Mouse (Mus musculus) cerebellum, adult 11 months (tissue): Measurements from ENCODE around the gene Gtpbp4.
"Not testable (repeated sequence)": the region's sequence is repeated elsewhere in the genome, so short reads cannot be mapped to it uniquely, and the experiment has no call there.

Source experiments
- DNase-seq: peaks from one replicate; pipeline ENCODE4 v3.0.0; 2022

Gtpbp4 gene

DNA sequence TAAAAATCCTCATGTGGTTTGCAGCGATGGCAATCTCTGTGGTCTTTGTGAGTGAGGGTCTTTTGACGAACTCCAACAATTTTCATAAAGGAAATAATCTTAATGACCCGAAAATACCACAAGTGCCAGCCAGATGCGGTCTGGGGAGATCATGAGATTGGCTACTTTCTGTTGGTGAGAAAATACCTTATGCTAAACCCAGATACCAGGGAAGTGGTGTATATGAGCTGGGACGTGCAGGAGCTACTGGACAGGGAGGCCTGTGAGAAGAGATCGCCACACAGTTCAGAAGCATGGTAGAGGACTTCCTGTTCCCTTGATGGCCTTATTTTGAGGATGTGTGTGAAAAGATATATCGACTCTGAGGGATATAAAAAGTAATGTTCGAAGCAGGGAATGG lies 28.1 kb downstream of the Gtpbp4 start:
- no peak for DNase-seq

DNA sequence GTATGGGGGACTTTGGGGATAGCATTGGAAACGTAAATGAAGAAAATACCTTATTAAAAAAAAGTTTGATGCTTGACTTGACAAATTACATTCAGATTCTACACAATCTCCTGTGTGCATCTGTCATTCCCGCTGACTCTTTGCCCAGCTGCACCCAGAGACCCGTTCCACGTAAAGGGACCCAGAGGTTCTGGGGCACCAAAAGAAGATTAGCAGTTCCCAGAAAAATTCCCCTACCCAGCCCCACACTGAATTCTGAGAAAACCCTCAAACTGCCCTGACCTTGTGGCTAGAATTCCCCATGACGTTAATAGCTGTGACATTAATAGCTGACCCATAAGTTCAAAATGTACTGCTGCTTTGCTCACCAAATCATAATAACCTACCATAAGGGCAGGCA lies 30.7 kb downstream of the Gtpbp4 start:
- no peak for DNase-seq

DNA sequence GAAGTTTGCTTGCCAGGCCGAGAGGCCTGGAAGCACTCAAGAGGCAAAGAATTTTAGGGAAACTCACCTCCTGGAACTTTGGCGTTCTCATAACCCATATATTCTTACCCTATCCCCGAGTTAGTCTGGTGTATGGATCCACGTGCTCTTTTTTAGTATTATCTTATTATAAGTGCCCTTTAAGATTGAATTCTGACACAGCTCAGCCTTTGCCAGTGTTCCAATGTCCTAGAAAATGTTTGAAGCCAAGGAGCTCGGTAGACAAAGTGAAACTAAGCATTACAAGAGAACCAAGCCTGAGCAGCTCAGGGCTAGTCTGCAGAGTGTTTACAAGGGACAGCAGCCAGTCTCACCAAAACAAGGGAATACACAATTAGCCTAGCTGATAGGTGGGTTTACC lies 33.6 kb downstream of the Gtpbp4 start:
- not testable (repeated sequence) for DNase-seq

GRCm38 (mm10) chr13:8961128-8961888 lies 34.6 kb downstream of the Gtpbp4 start:
- not testable (repeated sequence) for DNase-seq

DNA sequence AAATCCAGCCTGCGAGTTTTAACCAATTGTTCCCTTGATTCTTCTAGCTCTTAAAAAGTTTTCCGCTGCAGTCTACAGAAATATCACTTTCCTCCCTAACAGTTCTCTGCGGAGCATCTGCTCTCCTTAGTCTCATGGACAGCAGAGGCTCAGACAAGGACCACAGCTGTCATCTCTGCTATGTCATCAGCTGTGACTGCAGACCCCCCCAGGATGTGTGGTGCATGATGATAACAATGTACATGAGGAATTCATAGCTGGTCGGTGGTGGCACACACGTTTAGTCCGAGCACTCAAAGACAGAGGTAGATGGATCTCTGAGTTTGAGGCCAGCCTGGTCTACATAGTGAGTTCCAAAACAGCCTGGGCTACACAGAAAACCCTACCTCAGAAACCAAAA lies 36.3 kb downstream of the Gtpbp4 start:
- DNase-seq = not testable (repeated sequence)

DNA sequence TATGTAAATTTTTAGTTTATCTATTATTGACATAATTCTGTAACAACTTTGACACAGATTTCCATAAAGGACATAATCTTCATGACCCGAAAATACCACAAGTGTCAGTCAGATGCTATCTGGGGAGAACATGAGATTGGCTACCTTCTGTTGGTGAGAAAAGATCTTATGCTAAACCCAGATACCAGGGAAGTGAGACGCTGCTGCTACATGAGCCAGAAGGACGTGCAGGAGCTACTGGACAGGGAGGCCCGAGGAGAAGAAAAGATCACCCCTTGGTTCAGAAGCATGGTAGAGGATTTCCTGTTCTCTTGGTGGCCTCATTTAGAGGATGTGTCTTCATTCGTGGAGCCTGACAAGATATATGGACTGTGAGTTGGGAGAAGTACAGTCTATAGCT lies 36.8 kb downstream of the Gtpbp4 start:
- DNase-seq = not testable (repeated sequence)

- not testable (repeated sequence) for DNase-seq
Measured at GRCm38 (mm10) chr13:8956873-8957272, 39.0 kb downstream of the Gtpbp4 start.

GRCm38 (mm10) chr13:8955127-8955526 lies 40.8 kb downstream of the Gtpbp4 start:
- DNase-seq = not testable (repeated sequence)

GRCm38 (mm10) chr13:8952563-8952962 lies 43.3 kb downstream of the Gtpbp4 start, which contains the start of gene Idi2:
Idi2 (plus strand) TSS chr13:8952863.
- not testable (repeated sequence) for DNase-seq

GRCm38 (mm10) chr13:8948131-8948530 lies 47.8 kb downstream of the Gtpbp4 start, which contains the start of gene Gm9745:
Gm9745 (minus strand) TSS chr13:8948231.
- DNase-seq = not testable (repeated sequence)

DNA sequence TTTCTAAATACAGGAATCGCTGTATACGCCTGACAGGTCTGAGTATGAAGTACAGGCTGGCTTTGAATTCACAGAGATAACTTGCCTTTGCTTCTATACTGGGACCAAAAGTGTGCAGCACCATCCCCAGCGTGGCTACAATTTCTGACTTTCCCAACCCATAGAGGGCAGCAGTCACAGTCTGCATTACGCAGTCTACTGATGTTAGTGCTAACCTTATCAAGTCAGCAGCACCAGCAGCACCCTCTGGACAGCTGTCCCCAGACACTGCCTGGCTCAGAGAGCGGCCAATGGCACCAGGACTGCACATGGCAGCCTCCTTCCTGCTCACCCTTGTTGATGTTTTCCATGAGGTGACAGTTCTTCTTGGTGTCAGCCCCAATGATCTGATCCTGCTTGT lies 52.1 kb downstream of the Gtpbp4 start:
- DNase-seq = not testable (repeated sequence)

DNA sequence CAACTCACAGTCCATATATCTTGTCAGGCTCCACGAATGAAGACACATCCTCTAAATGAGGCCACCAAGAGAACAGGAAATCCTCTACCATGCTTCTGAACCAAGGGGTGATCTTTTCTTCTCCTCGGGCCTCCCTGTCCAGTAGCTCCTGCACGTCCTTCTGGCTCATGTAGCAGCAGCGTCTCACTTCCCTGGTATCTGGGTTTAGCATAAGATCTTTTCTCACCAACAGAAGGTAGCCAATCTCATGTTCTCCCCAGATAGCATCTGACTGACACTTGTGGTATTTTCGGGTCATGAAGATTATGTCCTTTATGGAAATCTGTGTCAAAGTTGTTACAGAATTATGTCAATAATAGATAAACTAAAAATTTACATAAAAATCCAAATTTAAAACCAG lies 54.2 kb downstream of the Gtpbp4 start:
- not testable (repeated sequence) for DNase-seq

DNA sequence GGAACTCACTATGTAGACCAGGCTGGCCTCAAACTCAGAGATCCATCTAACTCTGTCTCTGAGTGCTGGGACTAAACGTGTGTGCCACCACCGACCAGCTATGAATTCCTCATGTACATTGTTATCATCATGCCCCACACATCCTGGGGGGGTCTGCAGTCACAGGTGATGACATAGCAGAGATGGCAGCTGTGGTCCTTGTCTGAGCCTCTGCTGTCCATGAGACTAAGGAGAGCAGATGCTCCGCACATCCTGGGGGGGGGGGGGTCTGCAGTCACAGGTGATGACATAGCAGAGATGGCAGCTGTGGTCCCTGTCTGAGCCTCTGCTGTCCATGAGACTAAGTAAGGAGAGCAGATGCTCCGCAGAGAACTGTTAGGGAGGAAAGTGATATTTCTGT lies 54.8 kb downstream of the Gtpbp4 start:
- not testable (repeated sequence) for DNase-seq

DNA sequence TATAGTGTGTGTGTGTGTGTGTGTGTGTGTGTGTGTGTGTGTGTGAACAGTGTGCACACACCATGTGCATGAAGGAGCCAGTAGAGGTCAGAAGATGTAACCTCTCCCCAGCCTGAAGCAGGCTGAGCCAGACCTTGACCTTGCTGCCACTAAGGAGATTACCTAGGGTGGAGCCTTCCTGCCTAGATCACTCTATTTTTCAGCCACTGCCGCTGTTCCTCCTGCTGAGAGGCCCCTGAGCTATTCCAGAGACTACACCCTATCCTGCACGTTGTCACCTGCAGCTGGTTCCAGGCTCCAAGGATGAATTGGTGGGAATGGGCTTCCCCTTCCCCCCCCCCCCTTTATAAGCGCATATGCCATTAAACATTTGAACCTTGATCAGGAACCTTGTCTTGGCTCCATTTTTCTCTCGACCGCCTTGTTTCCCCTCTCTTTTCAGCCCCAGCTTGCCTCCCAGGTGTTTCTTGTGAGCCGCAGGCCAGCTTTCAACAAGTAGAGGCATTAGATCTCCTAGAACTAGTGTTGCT lies 58.2 kb downstream of the Gtpbp4 start:
- not testable (repeated sequence) for DNase-seq

- DNase-seq = no peak
Measured at GRCm38 (mm10) chr13:8933499-8933898, 62.4 kb downstream of the Gtpbp4 start.
